Mouse (Mus musculus) bone marrow macrophage, adult 2 months (primary cell): ENCODE measurements around the gene Nyap1. TPM values are rescaled to one million over a fixed set of nuclear protein-coding genes. Genes with fewer than 3 reads are reported as not detected.

Source experiments
- H3K27ac ChIP-seq: 2 replicates; pipeline ENCODE4 v1.5.1; 2012; ENCODE audit warnings: low read depth, low read length; ENCODE audit not compliant: insufficient read depth
- H3K4me1 ChIP-seq: 2 replicates; pipeline ENCODE4 v1.6.1; 2012; ENCODE audit warnings: low read length; ENCODE audit not compliant: control insufficient read depth, insufficient read depth
- H3K4me3 ChIP-seq: 2 replicates; pipeline ENCODE4 v1.5.1; 2012; ENCODE audit warnings: mild to moderate bottlenecking, low read length, moderate library complexity; ENCODE audit not compliant: insufficient read depth
- CTCF ChIP-seq: IDR thresholded peaks from 2 replicates; pipeline ENCODE4 v1.5.1; 2012; ENCODE audit warnings: low read depth, mild to moderate bottlenecking, low read length, moderate library complexity
- POLR2A ChIP-seq: IDR thresholded peaks from 2 replicates; pipeline ENCODE4 v1.6.1; 2012; ENCODE audit warnings: mild to moderate bottlenecking, low read depth, low read length, borderline replicate concordance
- polyA plus RNA-seq: library from polyadenylated mRNA; stranded (reverse); fragments of >200 nt; gene quantifications from 2 replicates; pipeline ENCODE4 v1.2.4, GENCODE M21; 2012; ENCODE audit not compliant: missing spikeins, insufficient read depth, insufficient read length

Nyap1 gene
- polyA plus RNA-seq, 1 experiment = 1.5 TPM

- no peak for TF ChIP-seq CTCF
- TF ChIP-seq POLR2A = no peak
- Histone ChIP-seq H3K4me1 (peaks cover 2% of the 10 kb centered on the region; the same call in 1 of the 2 replicates), H3K4me3 (no peak overlapping the region), H3K27ac (no peak overlapping the region)
These were observed 29.3 kb upstream of the Nyap1 start for GRCm38 (mm10) chr5:137770709-137771108.

GRCm38 (mm10) chr5:137768475-137768874 lies 27.1 kb upstream of the Nyap1 start:
- H3K27ac ChIP-seq = no peak overlapping the region
- H3K4me1 ChIP-seq = peaks cover 2% of the 10 kb centered on the region; the same call in 1 of the 2 replicates
- TF ChIP-seq POLR2A (no peak), CTCF (no peak)
- H3K4me3 ChIP-seq = no peak overlapping the region

GRCm38 (mm10) chr5:137766270-137766669 lies 24.9 kb upstream of the Nyap1 start:
- Histone ChIP-seq H3K27ac (no peak overlapping the region), H3K4me3 (no peak overlapping the region), H3K4me1 (peaks cover 2% of the 10 kb centered on the region; the same call in 1 of the 2 replicates)
- TF ChIP-seq CTCF = 0 out of 2 replicates have a peak, but pooled peaks have one; percentile 12
- TF ChIP-seq POLR2A = no peak

GRCm38 (mm10) chr5:137764609-137765340 lies 23.4 kb upstream of the Nyap1 start:
- no peak overlapping the region for H3K4me3 ChIP-seq
- H3K27ac ChIP-seq = no peak overlapping the region
- TF ChIP-seq POLR2A (no peak), CTCF (no peak)
- H3K4me1 ChIP-seq = peaks cover 4% of the 10 kb centered on the region

GRCm38 (mm10) chr5:137759971-137760412 lies 18.6 kb upstream of the Nyap1 start:
- TF ChIP-seq CTCF (peak; percentile 50), POLR2A (no peak)
- no peak overlapping the region for H3K27ac ChIP-seq
- H3K4me1 ChIP-seq = peaks cover 8% of the 10 kb centered on the region
- H3K4me3 ChIP-seq = no peak overlapping the region

GRCm38 (mm10) chr5:137758921-137759534 lies 17.6 kb upstream of the Nyap1 start:
- TF ChIP-seq CTCF (no peak), POLR2A (no peak)
- Histone ChIP-seq H3K27ac (no peak overlapping the region), H3K4me1 (peaks cover 8% of the 10 kb centered on the region)

GRCm38 (mm10) chr5:137757887-137758286 lies 16.5 kb upstream of the Nyap1 start:
- TF ChIP-seq CTCF (no peak), POLR2A (no peak)
- no peak overlapping the region for H3K27ac ChIP-seq
- H3K4me1 ChIP-seq = peaks cover 8% of the 10 kb centered on the region
- H3K4me3 ChIP-seq = no peak overlapping the region

More at GRCm38 (mm10) chr5:137758921-137759534, 17.6 kb upstream of the Nyap1 start:
- H3K4me3 ChIP-seq = no peak overlapping the region

GRCm38 (mm10) chr5:137756882-137757661 lies 15.7 kb upstream of the Nyap1 start:
- H3K27ac ChIP-seq = no peak overlapping the region
- peaks cover 8% of the 10 kb centered on the region for H3K4me1 ChIP-seq
- TF ChIP-seq POLR2A (no peak), CTCF (peak; percentile 80)
- no peak overlapping the region for H3K4me3 ChIP-seq

- peaks cover 8% of the 10 kb centered on the region for H3K4me1 ChIP-seq
These were observed 14.7 kb upstream of the Nyap1 start for GRCm38 (mm10) chr5:137756106-137756505.

More at GRCm38 (mm10) chr5:137756106-137756505, 14.7 kb upstream of the Nyap1 start:
- TF ChIP-seq CTCF (no peak), POLR2A (no peak)
- no peak overlapping the region for H3K4me3 ChIP-seq
- H3K27ac ChIP-seq = no peak overlapping the region
